Mouse (Mus musculus): ENCODE measurements around the gene Arhgef12. TPM values are rescaled to one million over a fixed set of nuclear protein-coding genes. Genes with fewer than 3 reads are reported as not detected.

The Arhgef12 gene
- polyA plus RNA-seq, 1 experiment from 2014 or later = 14.8 TPM

DNA sequence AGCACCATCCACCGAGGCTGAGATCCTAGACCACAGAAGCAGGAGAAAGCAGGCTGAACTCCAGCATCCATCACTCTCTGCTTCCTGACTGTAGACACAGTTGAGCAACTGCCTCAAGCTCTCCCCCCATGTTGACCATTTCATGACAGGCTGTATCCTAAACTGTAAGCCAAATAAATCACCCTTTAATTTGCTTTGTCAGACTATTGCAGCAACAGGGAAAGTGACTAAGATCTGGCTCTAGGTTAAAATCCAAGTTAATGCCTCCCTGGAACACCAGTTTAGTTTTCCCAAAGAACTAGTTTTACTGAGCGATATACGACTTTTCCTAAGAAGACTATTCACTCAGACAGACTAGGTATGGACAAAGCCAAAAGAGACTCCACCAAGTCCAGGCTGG lies 28.3 kb downstream of the Arhgef12 start:
- DNase-seq (ENCODE audit: low spot score) (no peak), ATAC-seq (replicated peaks; ENCODE audit: low FRiP score) (no peak)
- no peaks in the 10 kb centered on the region for H3K4me1 ChIP-seq (replicated peaks; ENCODE audit: control insufficient read depth, insufficient read depth, low read length)
- no peaks in the 10 kb centered on the region for H3K36me3 ChIP-seq (ENCODE audit: control insufficient read depth, insufficient read depth, low read length)
- H3K4me3 ChIP-seq (ENCODE audit: low read depth, low read length) = no peak overlapping the region
- H3K9ac ChIP-seq (ENCODE audit: low read length) = no peak overlapping the region
- H3K27me3 ChIP-seq (ENCODE audit: control insufficient read depth, insufficient read depth, low read length) = no peaks in the 10 kb centered on the region
- H3K4me2 ChIP-seq (ENCODE audit: low read depth, low read length, severe bottlenecking) = no peak overlapping the region
- WGBS = 97% methylated on average over 3 of the region's 3 CpGs
- no peak overlapping the region for H3K27ac ChIP-seq (ENCODE audit: low read depth, low read length)
- H3K9me3 ChIP-seq (ENCODE audit: control insufficient read depth, low read length) = no peaks in the 10 kb centered on the region

DNA sequence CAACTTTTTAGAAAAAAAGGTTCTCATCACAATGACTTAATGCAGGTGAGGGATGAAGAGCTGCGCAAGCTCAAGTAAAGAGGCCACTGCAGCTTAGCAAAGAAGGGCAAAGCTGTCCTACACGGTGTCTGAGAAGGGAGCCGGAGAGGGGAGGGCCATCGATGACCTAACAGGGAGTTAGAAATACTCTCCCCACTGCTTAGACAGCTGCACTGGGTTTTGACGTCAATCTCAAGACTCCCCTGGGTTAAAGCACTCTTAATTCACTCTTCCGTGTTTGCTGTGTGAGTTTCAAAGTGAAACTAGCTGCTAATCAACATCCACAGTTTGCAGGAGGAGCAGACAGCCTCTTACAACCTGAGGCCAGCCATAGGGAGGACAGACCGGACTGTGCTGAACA lies 30.9 kb downstream of the Arhgef12 start:
- DNase-seq (ENCODE audit: low spot score) (no peak), ATAC-seq (replicated peaks; ENCODE audit: low FRiP score) (no peak)
- Histone ChIP-seq H3K27ac (ENCODE audit: low read depth, low read length) (no peak overlapping the region), H3K27me3 (ENCODE audit: control insufficient read depth, insufficient read depth, low read length) (no peaks in the 10 kb centered on the region), H3K9me3 (ENCODE audit: control insufficient read depth, low read length) (no peaks in the 10 kb centered on the region), H3K4me2 (ENCODE audit: low read depth, low read length, severe bottlenecking) (no peak overlapping the region), H3K9ac (ENCODE audit: low read length) (no peak overlapping the region), H3K4me3 (ENCODE audit: low read depth, low read length) (no peak overlapping the region), H3K36me3 (ENCODE audit: control insufficient read depth, insufficient read depth, low read length) (no peaks in the 10 kb centered on the region), H3K4me1 (replicated peaks; ENCODE audit: control insufficient read depth, insufficient read depth, low read length) (no peaks in the 10 kb centered on the region)
- WGBS = 73% methylated on average over 7 of the region's 7 CpGs

DNA sequence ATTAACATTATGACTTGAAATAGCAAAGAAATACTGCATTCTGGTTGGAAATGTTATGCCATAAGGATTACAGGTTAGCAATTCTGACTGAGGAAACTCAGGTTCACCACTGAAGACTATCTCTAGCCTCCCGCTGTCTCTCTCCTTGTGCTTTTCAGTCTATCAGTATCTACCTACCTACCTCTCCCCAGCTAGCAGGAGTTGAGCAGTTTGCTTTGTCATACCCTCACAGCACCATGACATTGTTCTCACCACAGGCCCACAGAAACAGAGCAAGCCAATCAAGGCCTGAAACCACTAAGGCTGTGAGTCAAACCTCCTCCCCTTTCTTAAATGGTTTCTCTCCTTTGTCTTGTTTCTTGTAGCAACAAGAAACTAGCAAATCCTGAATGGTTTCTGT lies 32.4 kb downstream of the Arhgef12 start:
- H3K27me3 ChIP-seq (ENCODE audit: control insufficient read depth, insufficient read depth, low read length) = no peaks in the 10 kb centered on the region
- no peak overlapping the region for H3K9ac ChIP-seq (ENCODE audit: low read length)
- no peaks in the 10 kb centered on the region for H3K9me3 ChIP-seq (ENCODE audit: control insufficient read depth, low read length)
- no peak for ATAC-seq (replicated peaks; ENCODE audit: low FRiP score)
- H3K36me3 ChIP-seq (ENCODE audit: control insufficient read depth, insufficient read depth, low read length) = no peaks in the 10 kb centered on the region
- no peak overlapping the region for H3K27ac ChIP-seq (ENCODE audit: low read depth, low read length)
- H3K4me1 ChIP-seq (replicated peaks; ENCODE audit: control insufficient read depth, insufficient read depth, low read length) = no peaks in the 10 kb centered on the region; the same call in 1 of the 2 replicates
- no peak overlapping the region for H3K4me3 ChIP-seq (ENCODE audit: low read depth, low read length)
- WGBS = 97% methylated on average over 1 of the region's 1 CpGs
- H3K4me2 ChIP-seq (ENCODE audit: low read depth, low read length, severe bottlenecking) = no peak overlapping the region
- DNase-seq (ENCODE audit: low spot score) = no peak

DNA sequence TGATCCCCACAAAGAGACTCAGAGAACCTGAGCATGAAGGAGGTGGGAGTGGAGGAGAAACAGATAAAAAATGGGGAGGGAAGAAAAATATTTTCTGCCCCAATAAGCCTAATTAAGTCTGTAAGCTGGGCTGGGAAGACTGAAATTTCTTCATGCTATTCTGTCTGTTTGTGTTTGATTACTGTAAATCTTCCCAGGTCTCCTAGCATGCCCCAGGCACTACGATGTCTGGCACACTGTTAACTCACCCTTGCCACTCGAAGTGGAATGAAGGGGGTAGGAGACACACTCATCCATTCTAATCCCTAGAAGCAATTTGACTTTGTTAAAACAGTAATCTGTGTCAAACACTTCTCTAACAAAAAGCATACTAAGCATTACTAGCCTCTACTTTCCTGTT lies 35.3 kb downstream of the Arhgef12 start:
- no peaks in the 10 kb centered on the region for H3K27me3 ChIP-seq (ENCODE audit: control insufficient read depth, insufficient read depth, low read length)
- no peak overlapping the region for H3K4me3 ChIP-seq (ENCODE audit: low read depth, low read length)
- ATAC-seq (replicated peaks; ENCODE audit: low FRiP score) = no peak
- WGBS = 60% methylated on average over 2 of the region's 2 CpGs
- no peak overlapping the region for H3K27ac ChIP-seq (ENCODE audit: low read depth, low read length)
- H3K36me3 ChIP-seq (ENCODE audit: control insufficient read depth, insufficient read depth, low read length) = no peaks in the 10 kb centered on the region
- no peak for DNase-seq (ENCODE audit: low spot score)
- no peaks in the 10 kb centered on the region for H3K9me3 ChIP-seq (ENCODE audit: control insufficient read depth, low read length)
- H3K4me2 ChIP-seq (ENCODE audit: low read depth, low read length, severe bottlenecking) = no peak overlapping the region
- no peak overlapping the region for H3K9ac ChIP-seq (ENCODE audit: low read length)
- H3K4me1 ChIP-seq (replicated peaks; ENCODE audit: control insufficient read depth, insufficient read depth, low read length) = no peaks in the 10 kb centered on the region; the same call in 1 of the 2 replicates

DNA sequence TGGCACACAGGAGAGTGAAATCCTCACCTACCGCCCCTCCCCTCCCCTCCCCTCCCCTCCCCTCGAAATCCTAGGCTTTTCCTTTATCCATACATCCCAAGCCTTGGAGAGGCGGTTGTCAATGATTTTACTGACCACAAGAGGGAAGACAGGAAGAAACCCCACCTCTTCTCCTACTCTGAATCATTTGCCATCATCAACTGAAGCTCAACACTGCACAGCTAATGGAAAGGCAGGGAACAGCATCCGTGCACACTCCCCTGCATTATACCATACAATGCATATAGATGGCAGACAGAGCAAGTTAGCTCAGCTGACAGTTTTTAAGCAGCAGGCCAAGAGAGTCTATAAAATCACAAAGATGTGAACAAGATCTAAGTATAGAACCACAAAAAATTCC lies 35.9 kb downstream of the Arhgef12 start:
- Histone ChIP-seq H3K9me3 (ENCODE audit: control insufficient read depth, low read length) (no peaks in the 10 kb centered on the region), H3K27ac (ENCODE audit: low read depth, low read length) (no peak overlapping the region), H3K4me2 (ENCODE audit: low read depth, low read length, severe bottlenecking) (no peak overlapping the region), H3K36me3 (ENCODE audit: control insufficient read depth, insufficient read depth, low read length) (no peaks in the 10 kb centered on the region), H3K9ac (ENCODE audit: low read length) (no peak overlapping the region), H3K27me3 (ENCODE audit: control insufficient read depth, insufficient read depth, low read length) (no peaks in the 10 kb centered on the region), H3K4me3 (ENCODE audit: low read depth, low read length) (no peak overlapping the region), H3K4me1 (replicated peaks; ENCODE audit: control insufficient read depth, insufficient read depth, low read length) (no peaks in the 10 kb centered on the region; the same call in 1 of the 2 replicates)
- DNase-seq (ENCODE audit: low spot score) (no peak), ATAC-seq (replicated peaks; ENCODE audit: low FRiP score) (no peak)
- 12% methylated on average over 4 of the region's 4 CpGs for WGBS

DNA sequence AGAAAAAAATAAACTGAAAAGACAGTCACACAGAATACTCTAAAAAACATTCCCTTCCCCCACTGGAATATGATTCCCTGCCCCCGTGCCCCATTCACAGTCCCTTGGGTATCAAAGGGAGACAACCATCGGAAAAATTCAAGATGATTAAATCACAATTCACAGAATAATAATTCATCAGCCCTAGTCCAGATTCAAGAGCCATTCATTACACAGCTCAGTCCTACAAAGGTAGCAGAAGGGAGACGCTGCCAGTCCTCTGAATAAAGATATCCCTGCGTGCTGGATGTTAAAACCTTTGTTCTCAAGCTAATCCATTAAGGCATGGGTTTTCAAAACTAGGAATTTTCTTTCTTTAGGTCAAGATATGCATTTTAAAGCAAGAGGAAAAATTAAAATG lies 36.5 kb downstream of the Arhgef12 start:
- Histone ChIP-seq H3K27me3 (ENCODE audit: control insufficient read depth, insufficient read depth, low read length) (no peaks in the 10 kb centered on the region), H3K4me2 (ENCODE audit: low read depth, low read length, severe bottlenecking) (no peak overlapping the region), H3K27ac (ENCODE audit: low read depth, low read length) (no peak overlapping the region), H3K36me3 (ENCODE audit: control insufficient read depth, insufficient read depth, low read length) (no peaks in the 10 kb centered on the region), H3K4me3 (ENCODE audit: low read depth, low read length) (0 out of 2 replicates have a peak overlapping the region, but pooled peaks have one; percentile 5), H3K9ac (ENCODE audit: low read length) (no peak overlapping the region; the same call in 1 of the 2 replicates), H3K4me1 (replicated peaks; ENCODE audit: control insufficient read depth, insufficient read depth, low read length) (no peaks in the 10 kb centered on the region; the same call in 1 of the 2 replicates), H3K9me3 (ENCODE audit: control insufficient read depth, low read length) (no peaks in the 10 kb centered on the region)
- ATAC-seq (replicated peaks; ENCODE audit: low FRiP score) = no peak
- no peak for DNase-seq (ENCODE audit: low spot score)
- 38% methylated on average over 4 of the region's 4 CpGs for whole genome bisulfite sequencing

DNA sequence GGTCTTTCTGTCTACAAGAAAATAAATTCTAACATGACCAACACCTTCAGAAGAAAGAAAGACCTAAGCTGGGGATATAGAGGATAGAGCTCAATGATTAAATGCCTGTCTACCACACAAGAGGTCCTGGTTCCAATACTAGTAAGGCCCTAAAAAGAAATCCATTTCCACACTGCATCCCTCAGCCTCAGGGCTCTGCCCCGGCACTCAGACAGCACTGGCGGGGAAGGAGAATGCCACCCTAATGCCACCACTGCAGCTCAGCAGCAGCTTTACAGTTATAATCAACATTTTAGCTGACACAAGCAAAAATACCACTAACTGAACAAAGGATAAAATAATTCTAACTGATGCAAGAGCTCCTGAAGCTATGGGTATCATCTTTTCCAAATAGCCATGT lies 36.9 kb downstream of the Arhgef12 start:
- Histone ChIP-seq H3K27ac (ENCODE audit: low read depth, low read length) (no peak overlapping the region), H3K27me3 (ENCODE audit: control insufficient read depth, insufficient read depth, low read length) (no peaks in the 10 kb centered on the region), H3K36me3 (ENCODE audit: control insufficient read depth, insufficient read depth, low read length) (no peaks in the 10 kb centered on the region), H3K9me3 (ENCODE audit: control insufficient read depth, low read length) (no peaks in the 10 kb centered on the region), H3K9ac (ENCODE audit: low read length) (no peak overlapping the region), H3K4me3 (ENCODE audit: low read depth, low read length) (0 out of 2 replicates have a peak overlapping the region, but pooled peaks have one; percentile 5), H3K4me2 (ENCODE audit: low read depth, low read length, severe bottlenecking) (no peak overlapping the region), H3K4me1 (replicated peaks; ENCODE audit: control insufficient read depth, insufficient read depth, low read length) (no peaks in the 10 kb centered on the region; the same call in 1 of the 2 replicates)
- no peak for DNase-seq (ENCODE audit: low spot score)
- no peak for ATAC-seq (replicated peaks; ENCODE audit: low FRiP score)
- 69% methylated on average over 2 of the region's 2 CpGs for WGBS

DNA sequence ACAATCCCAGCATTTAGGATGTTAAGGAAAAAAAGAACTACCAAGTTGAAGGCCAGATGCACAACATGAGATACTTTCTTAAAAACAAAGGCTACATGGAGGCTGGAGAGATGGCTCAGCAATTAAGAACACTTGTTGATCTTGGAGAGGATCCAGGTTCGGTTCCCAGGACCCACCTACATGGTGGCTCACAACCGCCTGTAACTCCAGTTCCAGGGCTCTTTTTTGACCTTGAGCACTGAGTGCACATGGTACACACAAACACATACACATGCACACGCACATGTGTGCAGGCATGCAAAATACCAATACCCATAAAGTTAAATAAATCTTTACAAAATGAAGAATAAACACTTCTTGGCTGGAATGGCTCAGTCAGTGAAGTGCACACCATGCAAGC lies 39.1 kb downstream of the Arhgef12 start:
- no peak for DNase-seq (ENCODE audit: low spot score)
- no peaks in the 10 kb centered on the region for H3K36me3 ChIP-seq (ENCODE audit: control insufficient read depth, insufficient read depth, low read length)
- no peaks in the 10 kb centered on the region for H3K27me3 ChIP-seq (ENCODE audit: control insufficient read depth, insufficient read depth, low read length)
- H3K4me2 ChIP-seq (ENCODE audit: low read depth, low read length, severe bottlenecking) = no peak overlapping the region
- H3K9ac ChIP-seq (ENCODE audit: low read length) = no peak overlapping the region
- no peaks in the 10 kb centered on the region for H3K9me3 ChIP-seq (ENCODE audit: control insufficient read depth, low read length)
- H3K4me1 ChIP-seq (replicated peaks; ENCODE audit: control insufficient read depth, insufficient read depth, low read length) = no peaks in the 10 kb centered on the region; the same call in 1 of the 2 replicates
- ATAC-seq (replicated peaks; ENCODE audit: low FRiP score) = no peak
- WGBS = 92% methylated on average over 3 of the region's 3 CpGs
- no peak overlapping the region for H3K4me3 ChIP-seq (ENCODE audit: low read depth, low read length)
- no peak overlapping the region for H3K27ac ChIP-seq (ENCODE audit: low read depth, low read length)

DNA sequence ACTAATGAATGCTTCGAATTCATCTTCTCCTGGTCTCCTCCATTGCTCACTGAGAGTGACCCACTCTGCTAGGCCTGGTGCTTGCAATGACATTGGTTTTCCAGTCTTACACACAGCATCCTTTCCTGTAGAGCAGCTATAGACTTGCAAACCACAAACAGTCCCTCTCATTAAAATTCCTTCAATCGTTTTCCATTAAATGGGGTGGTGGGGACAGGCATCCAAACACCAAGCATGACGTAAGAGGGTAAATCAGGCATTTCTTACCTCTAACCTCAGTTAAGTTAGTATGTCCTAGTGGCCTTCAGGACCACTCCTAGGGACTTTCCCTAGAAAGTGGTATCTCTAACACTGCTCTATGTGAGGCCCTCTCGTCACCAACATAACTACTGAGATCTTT lies 41.8 kb downstream of the Arhgef12 start:
- WGBS = 86% methylated on average over 4 of the region's 4 CpGs
- DNase-seq (ENCODE audit: low spot score) (no peak), ATAC-seq (replicated peaks; ENCODE audit: low FRiP score) (no peak)
- H3K4me3 ChIP-seq (ENCODE audit: low read depth, low read length) = no peak overlapping the region
- H3K4me2 ChIP-seq (ENCODE audit: low read depth, low read length, severe bottlenecking) = no peak overlapping the region
- no peaks in the 10 kb centered on the region for H3K9me3 ChIP-seq (ENCODE audit: control insufficient read depth, low read length)
- H3K36me3 ChIP-seq (ENCODE audit: control insufficient read depth, insufficient read depth, low read length) = no peaks in the 10 kb centered on the region
- H3K4me1 ChIP-seq (replicated peaks; ENCODE audit: control insufficient read depth, insufficient read depth, low read length) = no peaks in the 10 kb centered on the region
- H3K27ac ChIP-seq (ENCODE audit: low read depth, low read length) = no peak overlapping the region
- no peak overlapping the region for H3K9ac ChIP-seq (ENCODE audit: low read length)
- no peaks in the 10 kb centered on the region for H3K27me3 ChIP-seq (ENCODE audit: control insufficient read depth, insufficient read depth, low read length)

Data from forebrain, embryonic 11.5 days (tissue).